Mouse (Mus musculus): ENCODE measurements around the gene S100a7a. TPM values are rescaled to one million over a fixed set of nuclear protein-coding genes. Genes with fewer than 3 reads are reported as not detected.
A peak's percentile ranks its signal among the peaks of the same experiment; 100 is the strongest.

Gene S100a7a
- polyA plus RNA-seq (2016; fragmentation: Nextera tagmentation; extraction: Ambion mirVana), result not detected in 2 replicates

GRCm38 (mm10) chr3:90653717-90654116 is at the start of gene S100a7a:
S100a7a (plus strand) TSS chr3:90654017.
- H3K9me3 ChIP-seq (replicated peaks), result no peaks in the 10 kb centered on the region
- no peak within 1 kb of the TSS for H3K27ac ChIP-seq
- H3K4me3 ChIP-seq, result no peak within 1 kb of the TSS
- H3K9ac ChIP-seq, result no peak within 1 kb of the TSS
- 0 out of 2 replicates have a peak, but pooled peaks cover 5% of the 10 kb centered on the region for H3K27me3 ChIP-seq (replicated peaks)
- H3K36me3 ChIP-seq, result no peaks in the 10 kb centered on the region
- no peak within 1 kb of the TSS for H3K4me2 ChIP-seq
- ATAC-seq, result no peak
- no peaks in the 10 kb centered on the region for H3K4me1 ChIP-seq

GRCm38 (mm10) chr3:90604416-90604815 is 49.4 kb upstream of the S100a7a start:
- Histone ChIP-seq H3K9me3 (replicated peaks) (no peaks in the 10 kb centered on the region), H3K36me3 (no peaks in the 10 kb centered on the region), H3K4me1 (0 out of 2 replicates have a peak, but pooled peaks cover 4% of the 10 kb centered on the region), H3K27me3 (replicated peaks) (no peaks in the 10 kb centered on the region; the same call in 1 of the 2 replicates), H3K4me2 (no peak overlapping the region), H3K9ac (no peak overlapping the region), H3K4me3 (no peak overlapping the region), H3K27ac (no peak overlapping the region)
- 44% methylated on average over 4 of the region's 4 CpGs for WGBS (ENCODE audit: insufficient replicate concordance)
- no peak for ATAC-seq

GRCm38 (mm10) chr3:90605049-90605448 is 48.8 kb upstream of the S100a7a start:
- Histone ChIP-seq H3K4me2 (no peak overlapping the region), H3K27ac (no peak overlapping the region), H3K36me3 (no peaks in the 10 kb centered on the region), H3K27me3 (replicated peaks) (no peaks in the 10 kb centered on the region; the same call in 1 of the 2 replicates), H3K4me3 (no peak overlapping the region), H3K4me1 (0 out of 2 replicates have a peak, but pooled peaks cover 4% of the 10 kb centered on the region), H3K9me3 (replicated peaks) (no peaks in the 10 kb centered on the region), H3K9ac (no peak overlapping the region)
- ATAC-seq, result no peak
- WGBS (ENCODE audit: insufficient replicate concordance), result 37% methylated on average over 3 of the region's 3 CpGs

GRCm38 (mm10) chr3:90605736-90606135 is 48.1 kb upstream of the S100a7a start:
- Histone ChIP-seq H3K9me3 (replicated peaks) (no peaks in the 10 kb centered on the region), H3K4me2 (no peak overlapping the region), H3K27ac (no peak overlapping the region), H3K9ac (no peak overlapping the region), H3K4me1 (0 out of 2 replicates have a peak, but pooled peaks cover 4% of the 10 kb centered on the region), H3K27me3 (replicated peaks) (no peaks in the 10 kb centered on the region; the same call in 1 of the 2 replicates), H3K36me3 (no peaks in the 10 kb centered on the region), H3K4me3 (no peak overlapping the region)
- no peak for ATAC-seq
- WGBS (ENCODE audit: insufficient replicate concordance), result 68% methylated on average over 2 of the region's 2 CpGs

- H3K4me2 ChIP-seq, result no peak overlapping the region
- 0 out of 2 replicates have a peak, but pooled peaks cover 4% of the 10 kb centered on the region for H3K4me1 ChIP-seq
- H3K27me3 ChIP-seq (replicated peaks), result no peaks in the 10 kb centered on the region; the same call in 1 of the 2 replicates
- ATAC-seq, result no peak
- 88% methylated on average over 6 of the region's 6 CpGs for WGBS (ENCODE audit: insufficient replicate concordance)
- no peaks in the 10 kb centered on the region for H3K36me3 ChIP-seq
- H3K4me3 ChIP-seq, result no peak overlapping the region
- H3K9me3 ChIP-seq (replicated peaks), result no peaks in the 10 kb centered on the region
- H3K27ac ChIP-seq, result no peak overlapping the region
- no peak overlapping the region for H3K9ac ChIP-seq
These were observed 47.6 kb upstream of the S100a7a start for GRCm38 (mm10) chr3:90606185-90606584.

- Histone ChIP-seq H3K9me3 (replicated peaks) (no peaks in the 10 kb centered on the region), H3K4me2 (no peak overlapping the region), H3K4me1 (0 out of 2 replicates have a peak, but pooled peaks cover 4% of the 10 kb centered on the region), H3K27ac (no peak overlapping the region), H3K9ac (no peak overlapping the region), H3K4me3 (no peak overlapping the region), H3K27me3 (replicated peaks) (no peaks in the 10 kb centered on the region; the same call in 1 of the 2 replicates), H3K36me3 (no peaks in the 10 kb centered on the region)
- ATAC-seq, result no peak
- WGBS (ENCODE audit: insufficient replicate concordance), result 66% methylated on average over 3 of the region's 3 CpGs
These were observed 46.5 kb upstream of the S100a7a start for GRCm38 (mm10) chr3:90607361-90607760.

GRCm38 (mm10) chr3:90608223-90608622 is 45.6 kb upstream of the S100a7a start, which contains the start of gene S100a5:
S100a5 (plus strand) TSS chr3:90608523.
- ATAC-seq, result no peak
- H3K9ac ChIP-seq, result no peak within 1 kb of the TSS
- H3K9me3 ChIP-seq (replicated peaks), result no peaks in the 10 kb centered on the region
- H3K27ac ChIP-seq, result no peak within 1 kb of the TSS
- WGBS (ENCODE audit: insufficient replicate concordance), result 36% methylated on average over 3 of the region's 3 CpGs
- H3K36me3 ChIP-seq, result no peaks in the 10 kb centered on the region
- H3K4me2 ChIP-seq, result no peak within 1 kb of the TSS
- peaks cover 6% of the 10 kb centered on the region; the same call in 1 of the 2 replicates for H3K27me3 ChIP-seq (replicated peaks)
- H3K4me3 ChIP-seq, result no peak within 1 kb of the TSS
- peaks cover 10% of the 10 kb centered on the region for H3K4me1 ChIP-seq

GRCm38 (mm10) chr3:90609102-90609501 is 44.7 kb upstream of the S100a7a start:
- no peak for ATAC-seq
- H3K4me2 ChIP-seq, result no peak overlapping the region
- peaks cover 7% of the 10 kb centered on the region for H3K4me1 ChIP-seq
- H3K9ac ChIP-seq, result no peak overlapping the region
- no peak overlapping the region for H3K4me3 ChIP-seq
- peaks cover 14% of the 10 kb centered on the region; the same call in 1 of the 2 replicates for H3K27me3 ChIP-seq (replicated peaks)
- no peak overlapping the region for H3K27ac ChIP-seq
- H3K9me3 ChIP-seq (replicated peaks), result no peaks in the 10 kb centered on the region
- H3K36me3 ChIP-seq, result no peaks in the 10 kb centered on the region

- Histone ChIP-seq H3K4me3 (no peak overlapping the region), H3K36me3 (no peaks in the 10 kb centered on the region), H3K4me2 (no peak overlapping the region), H3K9ac (no peak overlapping the region), H3K27me3 (replicated peaks) (peaks cover 14% of the 10 kb centered on the region; the same call in 1 of the 2 replicates), H3K27ac (no peak overlapping the region), H3K9me3 (replicated peaks) (no peaks in the 10 kb centered on the region), H3K4me1 (peaks cover 7% of the 10 kb centered on the region)
- 68% methylated on average over 3 of the region's 3 CpGs for WGBS (ENCODE audit: insufficient replicate concordance)
- no peak for ATAC-seq
These were observed 42.3 kb upstream of the S100a7a start for GRCm38 (mm10) chr3:90611494-90611893.

- no peaks in the 10 kb centered on the region for H3K36me3 ChIP-seq
- no peak overlapping the region for H3K9ac ChIP-seq
- peaks cover 14% of the 10 kb centered on the region; the same call in 1 of the 2 replicates for H3K27me3 ChIP-seq (replicated peaks)
- no peak overlapping the region for H3K4me3 ChIP-seq
- H3K4me1 ChIP-seq, result peaks cover 7% of the 10 kb centered on the region
- H3K4me2 ChIP-seq, result no peak overlapping the region
- 32% methylated on average over 4 of the region's 4 CpGs for WGBS (ENCODE audit: insufficient replicate concordance)
- H3K9me3 ChIP-seq (replicated peaks), result no peaks in the 10 kb centered on the region
- no peak overlapping the region for H3K27ac ChIP-seq
- ATAC-seq, result no peak
These were observed 41.8 kb upstream of the S100a7a start for GRCm38 (mm10) chr3:90612061-90612460.

- ATAC-seq, result peak; percentile 53; the same call in 1 of the 2 replicates
- no peak within 1 kb of the TSS for H3K9ac ChIP-seq
- peaks cover 14% of the 10 kb centered on the region; the same call in 1 of the 2 replicates for H3K27me3 ChIP-seq (replicated peaks)
- WGBS (ENCODE audit: insufficient replicate concordance), result under 1% methylated on average over 23 of the region's 23 CpGs
- no peak within 1 kb of the TSS for H3K27ac ChIP-seq
- peak within 1 kb of the TSS; percentile 58 for H3K4me2 ChIP-seq
- H3K4me1 ChIP-seq, result peaks cover 7% of the 10 kb centered on the region
- H3K9me3 ChIP-seq (replicated peaks), result no peaks in the 10 kb centered on the region
- no peaks in the 10 kb centered on the region for H3K36me3 ChIP-seq
- H3K4me3 ChIP-seq, result peak within 1 kb of the TSS; percentile 25
These were observed 41.0 kb upstream of the S100a7a start, which contains the start of gene S100a6 for GRCm38 (mm10) chr3:90612728-90613291. S100a6 (plus strand) TSS chr3:90612882.

GRCm38 (mm10) chr3:90613461-90614147 is 40.2 kb upstream of the S100a7a start:
- Histone ChIP-seq H3K9me3 (replicated peaks) (no peaks in the 10 kb centered on the region), H3K4me3 (0 out of 2 replicates have a peak overlapping the region, but pooled peaks have one; percentile 25), H3K36me3 (no peaks in the 10 kb centered on the region), H3K9ac (no peak overlapping the region), H3K27ac (no peak overlapping the region), H3K4me2 (peak overlapping the region; percentile 58), H3K4me1 (peaks cover 7% of the 10 kb centered on the region), H3K27me3 (replicated peaks) (peaks cover 14% of the 10 kb centered on the region; the same call in 1 of the 2 replicates)
- no peak for ATAC-seq
- WGBS (ENCODE audit: insufficient replicate concordance), result 34% methylated on average over 7 of the region's 7 CpGs
